Mouse (Mus musculus) cerebellum, postnatal 25 days (tissue): ENCODE measurements around the gene Ak4.
A peak's percentile ranks its signal among the peaks of the same experiment; 100 is the strongest.
"Not testable (repeated sequence)": the region's sequence is repeated elsewhere in the genome, so short reads cannot be mapped to it uniquely, and the experiment has no call there.

Experiments used
- DNase-seq, 2 experiments: peaks; one replicate each; pipeline ENCODE4 v3.0.0; 2021; ENCODE audit warnings: mixed read lengths in 2 of 2

Ak4 gene

DNA sequence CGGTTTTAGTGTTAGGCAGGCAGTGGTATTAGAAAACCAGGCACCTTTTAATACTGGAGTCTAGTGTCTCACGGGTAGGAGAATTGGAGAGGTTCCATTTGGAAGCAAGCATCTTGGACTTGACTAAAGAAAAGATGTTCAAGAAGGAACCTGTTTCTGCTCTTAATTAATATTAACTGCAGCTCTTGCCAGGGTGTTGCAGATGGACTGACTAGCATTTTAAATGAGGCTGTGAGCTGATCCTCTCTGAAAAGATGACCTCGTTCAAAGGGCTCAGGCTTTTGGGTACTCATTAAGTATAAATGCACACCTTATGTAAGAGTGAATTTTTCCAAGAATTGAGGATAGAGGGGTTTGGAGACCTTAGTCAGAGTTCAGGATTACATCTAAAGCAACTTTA lies 5.4 kb downstream of the Ak4 start:
- peak; percentile 10 to 16 for DNase-seq

DNA sequence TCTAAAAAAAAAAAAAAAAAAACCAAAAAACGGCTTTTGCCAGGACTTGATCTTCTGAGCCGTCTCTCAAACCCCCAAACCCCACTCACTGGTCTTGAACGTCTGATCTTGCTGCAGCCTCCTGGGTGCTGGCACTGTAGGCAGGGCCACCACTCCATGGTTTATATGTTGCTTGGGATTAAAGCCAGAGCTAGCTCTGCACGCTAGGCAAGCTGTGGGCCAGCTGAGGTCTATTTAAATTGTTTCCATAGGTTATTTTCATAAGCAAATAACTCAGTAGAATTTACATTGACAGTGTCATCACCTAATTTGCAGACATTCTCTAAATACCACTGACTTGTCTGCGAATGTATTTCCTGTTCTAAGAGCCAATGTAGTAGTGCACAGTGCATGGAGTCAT lies 6.0 kb downstream of the Ak4 start:
- peak; percentile 29 to 33 for DNase-seq

DNA sequence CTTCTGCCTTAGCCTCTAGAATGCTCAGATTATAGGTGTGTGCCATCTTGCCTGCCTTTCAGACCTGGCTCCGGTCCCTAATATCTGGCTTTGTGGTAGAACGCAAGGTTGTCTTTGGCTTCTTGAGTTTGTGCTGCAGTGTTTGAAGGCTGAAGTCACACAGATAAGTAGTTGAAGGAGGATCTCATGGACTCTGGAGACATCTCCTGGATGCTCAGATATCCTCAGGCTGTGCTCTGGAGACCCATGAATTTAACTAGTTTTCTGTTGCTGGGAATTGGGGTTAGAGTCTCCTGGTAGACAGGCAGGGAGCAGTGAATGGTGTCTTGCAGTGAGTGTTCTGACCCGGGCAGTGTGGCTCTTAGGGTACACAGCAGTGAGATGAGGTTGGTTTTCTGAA lies 6.6 kb downstream of the Ak4 start:
- peak; percentile 16 to 18 for DNase-seq

DNA sequence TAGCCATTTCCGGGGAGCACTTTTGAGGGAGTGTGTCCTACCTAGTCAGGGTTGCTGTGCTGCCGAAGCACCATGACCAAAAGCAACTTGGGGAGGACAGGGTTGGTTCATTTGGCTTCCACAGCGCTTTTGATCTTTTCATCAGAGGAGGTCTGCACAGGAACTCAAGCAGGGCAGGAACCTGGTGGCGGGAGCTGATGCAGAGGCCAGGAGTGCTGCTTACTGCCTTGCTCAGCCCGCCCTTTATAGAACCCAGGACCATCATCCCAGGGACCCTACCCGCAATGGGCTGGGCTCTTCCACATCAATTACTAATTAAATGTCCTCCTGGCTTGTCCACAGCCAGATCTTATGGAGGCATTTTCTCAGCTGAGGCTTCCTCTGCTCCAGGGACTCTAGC lies 7.5 kb downstream of the Ak4 start:
- peak; percentile 21 to 30 for DNase-seq

DNA sequence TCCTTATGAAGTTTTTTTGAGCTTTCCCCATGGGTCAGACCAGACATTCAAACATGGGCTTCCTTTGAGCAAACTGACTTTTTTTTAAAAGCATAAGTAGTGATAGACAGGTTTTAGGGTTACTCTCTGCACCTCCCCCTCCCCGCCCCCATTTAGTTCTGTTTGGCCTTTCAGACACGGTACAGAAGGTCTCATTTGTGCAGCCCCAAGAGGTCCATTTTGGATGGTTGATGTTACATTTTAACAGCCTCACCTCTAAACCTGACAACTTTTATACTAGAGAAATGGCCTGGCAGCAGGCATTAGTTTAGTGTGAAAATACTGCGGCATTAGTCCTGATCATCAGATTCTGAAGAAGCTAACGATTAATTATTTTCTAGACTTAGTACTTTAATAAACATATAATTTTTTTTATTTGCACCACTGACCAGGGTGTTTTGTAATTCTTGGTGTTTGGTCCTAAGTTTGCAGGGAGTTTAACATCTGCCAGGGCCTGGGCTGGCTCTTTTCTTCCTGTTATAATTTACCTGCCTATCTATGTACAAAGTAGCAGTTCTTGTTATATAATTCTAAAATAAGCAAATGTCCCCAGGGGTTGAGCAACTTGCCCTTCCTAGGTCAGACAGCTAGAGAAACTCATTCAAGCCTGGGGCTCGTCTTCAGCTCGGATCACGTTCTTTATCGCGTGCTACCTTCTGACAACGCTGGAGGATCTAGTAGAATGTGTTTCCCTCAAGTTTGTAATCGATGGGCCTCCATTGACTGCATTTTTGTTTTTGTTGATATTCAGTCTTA lies 9.0 kb downstream of the Ak4 start:
- peak; percentile 5 to 11 for DNase-seq

DNA sequence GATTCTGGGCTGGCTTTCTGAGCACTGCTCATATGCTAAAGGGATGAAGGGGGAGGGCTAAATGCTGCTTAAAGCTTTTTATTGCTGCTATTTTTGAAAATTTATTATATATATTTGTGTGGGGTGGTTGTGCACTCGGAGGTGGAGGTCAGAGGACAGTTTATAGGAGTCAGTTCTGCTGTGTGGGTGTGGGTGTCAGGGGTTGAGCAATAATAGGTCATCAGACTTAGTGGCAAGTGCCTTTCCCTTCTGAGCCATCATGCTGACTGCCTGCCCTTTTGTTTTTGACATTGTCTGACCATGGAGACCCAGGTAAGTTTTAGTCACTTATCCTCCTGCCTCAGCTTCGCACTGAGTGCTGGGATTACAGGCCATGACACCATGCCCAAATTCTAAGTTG lies 10.0 kb downstream of the Ak4 start:
- peak in 1 of 2 experiments; percentile 10 for DNase-seq

DNA sequence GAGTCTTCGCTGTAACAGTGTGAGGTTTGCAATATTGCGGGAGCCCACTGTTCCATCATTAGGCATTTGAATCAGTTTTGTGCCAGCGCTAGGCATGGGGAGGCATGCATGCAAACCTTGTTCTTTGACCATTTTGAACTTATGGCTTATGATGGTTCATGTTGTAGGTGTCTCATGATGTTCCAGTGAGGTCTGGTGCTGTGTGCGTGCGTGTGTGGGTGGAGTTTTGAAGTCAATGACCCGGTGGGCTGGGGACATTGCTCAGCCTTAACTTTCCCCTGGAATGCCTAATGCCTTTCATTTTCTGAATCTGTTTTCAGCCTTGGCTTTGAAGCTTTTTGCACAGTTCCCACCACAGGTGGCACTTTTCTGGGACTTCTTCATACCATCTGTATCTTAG lies 10.9 kb downstream of the Ak4 start:
- no peak for DNase-seq

DNA sequence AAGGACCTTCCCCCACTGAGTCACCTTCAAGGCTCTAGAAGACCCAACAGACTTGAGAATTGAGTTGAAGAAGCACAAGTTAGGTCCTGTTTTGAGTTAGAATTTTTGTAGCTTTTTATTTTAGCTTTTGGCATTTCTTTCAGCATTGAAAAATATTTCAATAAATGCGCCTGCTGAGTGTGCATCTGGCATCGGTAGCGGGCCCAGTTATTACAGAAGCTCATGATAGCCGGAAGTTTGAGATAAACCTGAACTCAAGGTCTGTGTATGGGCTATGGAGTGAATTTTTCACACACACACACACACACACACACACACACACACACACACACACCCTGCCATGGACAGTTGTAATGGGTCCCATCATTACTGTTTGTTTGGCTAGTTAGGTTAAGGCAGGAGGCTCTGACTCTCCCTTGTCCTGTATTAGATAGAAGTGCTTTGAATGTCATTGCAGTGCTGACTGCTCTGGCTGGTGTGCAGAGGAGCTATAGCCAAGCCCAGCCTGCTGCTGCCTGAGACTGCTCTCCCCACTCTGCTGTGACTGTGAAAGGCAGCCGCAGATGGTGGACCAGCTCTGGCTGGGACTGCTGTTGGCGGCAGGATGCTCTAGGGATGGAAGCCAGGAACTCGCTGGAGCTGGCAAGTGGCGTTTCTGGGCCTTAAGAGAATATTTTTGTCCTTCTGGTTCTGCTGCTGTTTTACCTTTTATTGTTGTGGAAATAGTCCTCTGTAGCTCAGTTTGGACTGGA lies 17.9 kb downstream of the Ak4 start:
- peak; percentile 70 to 72 for DNase-seq

DNA sequence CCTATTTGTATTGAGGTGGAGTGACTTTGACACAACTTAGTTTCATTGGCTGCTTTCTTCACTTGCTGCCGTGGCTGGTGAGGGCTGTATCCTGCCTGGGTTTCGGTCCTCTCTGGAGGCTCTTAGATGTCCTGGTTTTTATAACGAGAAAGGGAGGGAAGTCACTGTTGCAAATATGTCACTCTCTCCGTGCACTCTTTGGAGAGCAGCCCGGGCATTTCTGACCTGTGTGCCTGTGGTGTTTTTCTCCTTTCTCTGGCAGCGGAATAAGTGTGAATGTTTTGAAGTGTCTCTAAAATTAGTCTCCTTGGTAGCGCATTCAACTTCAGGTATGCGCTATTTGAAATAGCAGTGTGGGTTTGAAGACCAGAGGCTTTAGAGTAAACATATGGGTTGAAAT lies 19.2 kb downstream of the Ak4 start:
- peak; percentile 75 to 81 for DNase-seq

DNA sequence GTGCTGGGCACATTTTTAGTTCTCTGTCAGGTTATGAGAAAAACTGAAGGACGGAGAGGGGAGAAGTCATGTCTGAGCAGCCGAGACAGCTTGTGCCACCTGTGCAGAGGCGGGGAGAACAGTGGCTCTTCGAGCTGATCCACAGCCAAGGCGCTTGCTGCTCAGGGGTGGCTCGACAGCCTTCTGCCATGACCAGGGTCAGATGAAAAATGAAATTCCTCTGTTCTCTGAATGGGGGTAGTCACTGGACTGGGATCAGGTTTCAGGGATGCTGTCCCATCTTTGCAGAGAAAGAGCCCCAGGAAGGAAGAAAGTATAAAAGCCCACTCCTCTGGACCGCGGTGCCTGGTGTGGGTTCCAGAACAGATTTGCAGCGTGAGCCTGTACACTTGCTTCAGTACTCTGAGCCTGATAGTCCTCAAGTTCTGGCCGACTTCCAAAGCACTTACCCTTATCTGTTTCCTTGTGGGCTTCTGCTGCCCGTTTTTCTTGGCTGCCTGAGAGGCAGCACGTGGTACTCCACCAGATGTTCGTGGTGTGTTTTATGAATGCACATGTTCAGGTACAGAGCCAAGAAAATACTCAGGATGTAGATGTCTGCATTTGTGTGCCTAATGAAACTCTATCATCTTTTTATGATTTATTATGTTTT lies 20.8 kb downstream of the Ak4 start:
- peak; percentile 73 to 78 for DNase-seq

DNA sequence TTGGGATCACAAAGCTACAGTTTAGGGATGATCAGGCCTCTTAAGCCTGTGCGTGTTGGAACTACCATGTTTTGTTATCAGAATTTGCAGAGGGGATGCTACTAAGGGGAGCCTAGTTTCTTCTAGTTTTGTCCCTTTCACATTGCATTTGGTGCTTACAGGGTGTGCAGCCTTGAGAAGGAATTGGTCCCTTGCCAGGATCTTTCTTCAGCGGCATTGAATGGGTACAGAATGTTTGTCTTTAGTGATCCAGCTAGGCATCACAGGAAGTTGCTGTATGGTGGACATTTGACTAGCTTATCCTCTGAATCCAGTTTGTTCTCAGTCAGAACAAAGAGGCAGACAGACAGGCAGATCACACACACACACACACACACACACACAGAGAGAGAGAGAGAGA lies 23.7 kb downstream of the Ak4 start:
- no peak for DNase-seq

DNA sequence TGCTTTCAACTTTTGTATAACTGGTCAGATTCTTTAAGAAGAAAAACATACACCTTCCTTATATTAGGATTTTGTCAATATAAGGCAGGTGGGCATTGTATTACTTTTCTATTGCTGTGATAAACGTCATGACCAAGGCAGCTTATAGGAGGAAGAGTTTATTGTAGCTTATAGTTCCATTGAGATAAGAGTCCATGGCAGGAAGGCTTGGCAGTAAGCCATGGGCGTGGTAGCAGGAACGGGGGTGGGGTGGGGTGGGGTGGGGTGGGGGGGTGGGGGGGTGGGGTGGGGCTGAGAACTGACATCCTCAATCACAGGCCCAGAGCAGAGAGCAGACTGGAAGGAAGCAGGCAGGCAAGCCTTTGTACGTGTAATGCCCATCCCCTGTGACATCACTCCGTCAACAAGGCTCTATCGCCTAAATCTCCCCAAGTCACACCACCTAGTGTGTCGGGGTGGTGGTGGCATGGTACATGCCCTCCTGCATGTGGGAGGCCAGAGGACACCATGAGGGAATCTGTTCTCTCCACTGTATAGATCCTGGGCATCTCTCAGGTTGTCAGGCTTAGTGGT lies 24.4 kb downstream of the Ak4 start:
- DNase-seq = no peak

DNA sequence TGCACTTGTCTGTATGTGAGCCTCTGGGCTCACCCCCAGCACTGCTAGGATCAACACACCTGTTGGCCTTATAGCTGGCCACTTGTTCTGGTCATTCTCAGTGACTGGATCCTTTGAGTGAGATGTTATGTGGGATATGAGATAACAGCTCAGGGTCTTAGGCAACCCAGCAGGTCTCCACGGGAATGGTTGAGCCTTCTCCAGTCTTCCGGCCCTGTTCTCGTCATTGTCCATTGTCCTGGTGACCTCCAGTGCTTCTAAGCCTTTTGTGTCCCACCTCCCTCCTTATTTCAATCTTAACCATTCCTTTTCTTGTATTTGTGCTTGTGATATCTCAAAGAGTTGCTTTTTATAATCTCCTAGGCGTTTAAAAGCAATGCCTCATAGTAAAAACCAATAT lies 26.6 kb downstream of the Ak4 start:
- DNase-seq = no peak

DNA sequence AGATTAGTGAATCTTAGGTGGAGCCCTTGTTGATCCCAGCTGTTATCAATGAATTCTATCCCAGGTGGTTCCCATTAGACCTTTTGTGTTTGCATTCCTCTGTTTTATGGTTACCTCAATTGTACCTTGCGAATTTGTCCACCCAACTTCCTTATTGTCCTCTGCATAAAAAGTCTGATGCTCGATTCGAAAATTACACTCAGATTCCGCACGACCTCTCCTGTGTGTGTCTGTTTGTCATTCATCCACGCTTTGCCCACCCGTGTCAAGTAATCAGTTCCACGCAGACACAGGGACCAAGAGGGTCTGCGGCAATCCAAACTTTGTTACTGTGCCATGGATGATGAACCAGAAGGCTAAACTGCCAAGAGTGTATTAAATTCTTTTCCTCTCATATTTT lies 27.5 kb downstream of the Ak4 start:
- DNase-seq = not testable (repeated sequence)

DNA sequence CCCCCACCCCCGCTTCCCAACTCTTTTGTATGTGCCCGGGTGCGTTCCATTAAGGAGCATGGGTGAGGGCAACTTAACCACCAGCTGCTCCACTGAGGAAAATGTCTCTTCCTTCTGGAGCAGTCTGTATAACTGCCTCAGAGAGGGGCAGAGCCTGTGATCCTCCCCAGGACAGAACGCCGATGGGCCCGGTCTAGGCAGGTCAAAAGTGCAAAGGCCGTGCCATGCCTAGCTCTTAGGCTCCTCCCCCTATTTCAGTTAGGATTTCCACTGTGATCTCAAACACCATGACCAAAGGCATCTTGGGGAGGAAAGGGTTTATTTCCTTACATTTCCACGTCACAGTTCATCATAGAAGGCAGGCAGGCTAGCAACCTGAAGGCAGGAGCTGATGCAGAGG lies 29.6 kb downstream of the Ak4 start:
- no peak for DNase-seq

DNA sequence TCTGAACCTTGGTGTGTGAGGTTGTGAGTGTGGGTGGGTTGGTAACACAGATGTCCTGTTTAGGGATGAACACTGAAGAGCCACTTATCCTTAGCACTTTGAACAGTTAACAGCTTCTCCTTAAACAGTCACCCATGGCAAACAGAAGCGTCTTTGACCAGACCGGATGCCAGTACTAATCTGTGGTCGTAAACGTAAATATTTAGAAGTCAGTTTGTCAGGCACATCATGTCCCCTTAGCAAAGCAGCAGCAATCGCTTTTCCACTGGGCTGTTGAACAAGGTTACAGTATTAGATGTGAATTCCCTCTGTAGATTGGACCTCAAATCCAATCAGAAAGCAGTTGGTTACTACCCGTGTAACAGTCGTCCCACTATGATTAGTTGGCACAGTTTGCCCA lies 30.3 kb downstream of the Ak4 start:
- no peak for DNase-seq

DNA sequence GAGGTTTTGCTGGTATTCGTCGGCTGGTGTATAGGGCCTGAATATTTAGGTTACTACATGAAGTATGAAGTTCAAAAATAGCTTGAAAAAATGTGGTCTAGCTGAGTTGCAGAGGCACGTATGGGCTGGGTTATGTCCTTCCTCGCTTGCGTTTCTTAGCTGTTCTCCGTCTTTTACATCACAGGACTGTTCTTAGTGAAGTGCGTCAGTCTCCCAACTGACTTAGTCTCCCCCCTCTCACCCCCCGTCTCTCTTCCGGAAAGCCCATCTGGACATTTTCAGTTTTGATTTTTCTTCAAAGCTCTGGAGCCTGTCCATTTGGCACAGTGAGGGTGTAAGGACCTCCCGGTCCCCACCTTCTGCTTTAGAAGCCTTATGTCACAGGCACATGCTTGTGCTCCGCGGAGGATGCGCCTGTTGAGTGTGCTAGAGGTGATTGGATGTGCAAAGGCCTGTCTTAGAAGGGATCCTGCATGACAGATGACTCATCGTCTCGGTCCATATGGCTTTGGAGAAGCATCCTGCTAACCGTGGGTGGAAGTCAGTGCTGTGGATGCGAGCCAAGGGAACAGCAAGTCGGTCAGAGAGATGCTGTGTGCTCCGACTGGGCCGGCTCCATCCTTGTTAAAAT lies 31.2 kb downstream of the Ak4 start:
- DNase-seq = peak; percentile 94 to 97

DNA sequence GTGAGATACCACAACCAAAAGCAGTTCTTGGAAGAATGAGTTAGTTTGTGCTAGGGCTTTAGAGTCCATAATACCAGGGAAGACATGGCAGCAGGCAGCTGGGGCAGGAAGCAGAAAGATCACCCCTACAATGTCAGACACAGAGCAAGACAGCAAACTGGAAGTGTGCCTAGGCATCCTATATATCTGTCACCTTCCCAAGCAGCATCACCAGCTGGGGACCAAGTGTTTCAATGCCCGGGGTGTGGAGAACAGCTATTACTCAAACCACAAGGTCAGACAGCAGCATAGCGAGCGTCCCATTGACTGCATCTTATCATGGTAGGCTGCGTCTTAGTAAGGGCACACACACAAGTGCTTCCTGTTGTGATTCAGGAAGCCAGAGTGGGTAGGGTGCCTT lies 32.0 kb downstream of the Ak4 start:
- peak in 1 of 2 experiments; percentile 57 for DNase-seq

DNA sequence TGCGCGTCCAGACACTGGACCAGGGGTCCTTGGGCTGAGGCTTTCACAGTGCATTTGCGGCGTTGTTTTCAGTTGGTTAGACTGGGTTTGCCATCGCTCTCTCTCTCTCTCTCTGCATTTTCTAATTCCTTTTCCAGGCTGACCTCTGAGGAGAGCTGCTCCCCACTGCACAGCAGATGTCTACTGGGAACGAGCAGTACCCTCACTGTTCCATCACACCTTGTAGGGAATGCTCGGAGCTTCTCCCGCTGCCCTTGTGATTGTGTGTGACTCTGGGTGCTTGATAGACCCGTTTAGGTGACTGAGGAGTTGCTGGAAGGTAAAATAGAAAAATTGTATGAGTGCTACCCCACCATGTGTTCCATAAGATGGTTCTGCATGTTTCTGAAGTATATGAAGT lies 33.8 kb downstream of the Ak4 start:
- no peak for DNase-seq

DNA sequence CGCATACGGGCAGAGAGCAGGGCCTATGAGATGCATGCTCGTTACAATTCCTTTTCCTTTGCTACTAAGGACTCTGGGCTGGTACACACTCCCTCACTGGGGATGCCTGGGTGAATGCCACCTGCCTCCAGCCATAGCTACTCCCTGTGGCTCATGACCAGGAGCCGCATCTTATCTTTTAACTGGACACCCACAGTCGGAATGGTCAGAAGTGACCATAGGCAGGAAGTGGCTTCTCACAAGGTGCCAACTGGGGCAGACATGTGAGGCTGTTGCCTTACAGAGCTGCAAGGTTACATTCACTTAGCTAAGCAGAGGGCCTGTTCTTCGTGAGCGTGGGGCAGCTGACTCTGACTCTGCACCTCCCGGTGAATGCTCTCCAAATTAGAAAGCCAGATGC lies 38.1 kb downstream of the Ak4 start:
- peak; percentile 58 for DNase-seq

DNA sequence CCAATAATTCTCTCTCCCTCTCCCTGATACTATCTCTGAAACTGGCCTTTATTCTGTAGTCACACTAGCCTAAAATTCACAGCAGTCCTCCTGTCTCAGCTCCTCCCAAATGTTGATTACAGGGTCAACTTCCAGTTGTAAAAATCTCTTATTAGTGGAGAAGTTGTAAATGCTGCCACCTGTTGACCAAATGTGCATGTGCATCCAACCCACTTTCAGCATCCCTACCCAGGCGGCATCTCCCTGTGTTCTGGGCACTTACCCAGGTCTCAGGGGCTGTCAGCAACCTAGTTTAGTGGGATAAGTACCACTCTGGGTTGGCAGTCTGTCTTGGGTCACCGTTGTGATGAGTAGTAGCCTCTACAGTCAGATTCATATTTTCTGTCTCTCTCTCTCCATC lies 39.3 kb downstream of the Ak4 start:
- DNase-seq = peak; percentile 81 to 86

DNA sequence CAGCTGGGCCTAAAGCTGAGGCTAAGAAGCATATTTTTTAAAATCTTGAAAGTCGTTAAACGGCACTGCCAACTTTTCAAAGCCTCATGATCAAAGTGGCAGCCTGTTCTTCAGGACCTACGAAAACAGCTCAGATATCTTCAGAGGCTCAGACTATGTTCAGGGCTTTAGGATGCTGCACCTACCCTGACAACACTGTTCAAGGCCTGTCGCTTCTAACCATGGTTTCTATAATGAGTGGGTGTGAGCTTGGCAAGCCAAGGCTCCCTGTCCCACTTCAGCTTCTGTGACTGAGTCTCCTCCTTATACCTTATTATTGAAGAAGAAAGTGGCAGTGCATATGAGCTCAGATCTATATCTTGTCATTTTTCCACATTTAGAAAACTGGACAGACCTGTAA lies 40.3 kb downstream of the Ak4 start:
- no peak for DNase-seq

DNA sequence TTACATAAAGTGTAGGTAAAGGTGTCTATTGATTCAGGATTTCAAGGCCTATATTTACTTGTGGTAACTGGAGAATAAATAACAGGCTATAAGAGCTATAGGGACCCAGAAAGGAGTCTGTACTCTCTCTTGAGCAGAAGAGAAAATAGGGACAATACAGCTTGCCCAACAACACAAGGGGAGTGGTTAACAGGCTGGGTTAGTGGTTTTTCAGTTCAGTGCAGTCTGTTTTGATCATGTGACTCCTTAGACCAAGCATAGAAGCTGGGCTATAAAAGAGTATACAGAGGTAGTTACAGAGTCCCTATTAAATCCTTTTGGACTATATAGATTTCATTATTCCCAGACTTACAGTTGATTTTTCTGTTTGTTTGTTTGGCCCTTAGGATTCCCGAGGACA lies 41.0 kb downstream of the Ak4 start:
- DNase-seq = no peak
